ENCODE assay signal across 8 mouse cellular contexts in the genomic region with DNA sequence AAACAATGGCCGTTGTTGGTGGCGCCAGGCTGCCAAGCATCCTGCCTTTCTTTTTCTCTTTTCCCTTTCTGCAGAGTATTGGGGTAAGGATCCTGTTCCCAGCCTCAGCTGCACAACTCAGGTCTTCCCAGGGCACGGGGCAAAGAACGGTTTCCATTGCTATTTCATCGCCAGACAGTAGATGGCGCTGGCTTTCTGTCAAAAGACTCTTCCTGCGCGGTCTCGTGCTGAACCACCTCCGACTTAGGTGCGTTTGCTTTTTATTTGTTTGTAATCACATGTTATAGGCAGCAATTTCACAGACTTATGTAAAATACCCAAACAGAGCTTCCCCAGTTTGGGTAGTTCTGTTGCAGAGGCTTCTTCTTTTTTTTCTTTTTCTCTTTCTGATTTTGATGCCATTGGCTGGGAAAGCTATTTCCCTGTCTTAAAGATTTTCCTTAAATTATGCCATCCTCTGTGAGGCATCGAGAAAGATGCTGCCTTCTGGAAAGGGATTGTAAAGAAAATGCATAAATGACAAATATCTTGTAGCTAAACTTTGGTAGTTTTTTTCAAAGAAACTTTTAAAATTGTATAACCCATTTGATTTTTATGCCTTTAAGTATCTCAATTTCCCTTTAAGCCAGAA.
DNase-seq lines count a peak whose midpoint lies in the region; ATAC-seq and TF ChIP-seq lines count a peak whose summit lies in the region.

No protein-coding gene starts in this region.

- H3K4me3 ChIP-seq in gastrocnemius, adult 2 months, result peak overlapping the region; percentile 46

- intact Hi-C loops in gastrocnemius, adult 2 months (cut with DNase I), result loop anchor here (5.0 to 10.0 kb wide), 2 partner anchors 316 to 1536 kb away; no protein-coding TSS in a partner anchor

- no peak overlapping the region for H3K27ac ChIP-seq in gastrocnemius, adult 2 months

- peak; percentile 94 for TF ChIP-seq CTCF in gastrocnemius, adult 2 months (IDR thresholded peaks at IDR 0.05)

- DNase-seq in layer of hippocampus, adult 11-12 months (ENCODE audit: low spot score), result peak; percentile 64
- DNase-seq in layer of hippocampus, adult 9-11 months, result no peak
- DNase-seq in cerebellum, postnatal 14 days, result peak; percentile 86 to 88
- peak; percentile 54 for DNase-seq in gastrocnemius, adult 2 months
- peak; percentile 50 for DNase-seq in hindlimb bud, embryonic 11.5 days (ENCODE audit: extremely low spot score, low read depth, low spot score)
- DNase-seq in left cerebral cortex, adult 8-10 months (ENCODE audit: low spot score in 2 of 2), result peak; percentile 19 to 36
- peak; percentile 34 for DNase-seq in skeletal muscle tissue, adult 2 months (ENCODE audit: low read depth, low spot score)

- ATAC-seq in megakaryocyte-erythroid progenitor cell, adult 5-6 weeks (replicated peaks; ENCODE audit: low FRiP score, low TSS enrichment, poor library complexity, severe bottlenecking), result peak; percentile 89
